Mouse (Mus musculus) testis, adult 2 months (tissue): Measurements from ENCODE around the gene Tbcel.

Experiments
- CTCF ChIP-seq: fragments of 200-500 bp; IDR thresholded peaks from 2 replicates; pipeline ENCODE4 v1.5.1; 2012; ENCODE audit warnings: low read depth, mild to moderate bottlenecking, inconsistent platforms, low read length, moderate library complexity; ENCODE audit not compliant: control insufficient read depth, insufficient read depth, insufficient replicate concordance
- POLR2A ChIP-seq: fragments of 200-500 bp; IDR thresholded peaks from 2 replicates; pipeline ENCODE4 v1.6.1; 2012; ENCODE audit warnings: low read depth, mild to moderate bottlenecking, inconsistent platforms, low read length, moderate library complexity; ENCODE audit not compliant: control insufficient read depth

DNA sequence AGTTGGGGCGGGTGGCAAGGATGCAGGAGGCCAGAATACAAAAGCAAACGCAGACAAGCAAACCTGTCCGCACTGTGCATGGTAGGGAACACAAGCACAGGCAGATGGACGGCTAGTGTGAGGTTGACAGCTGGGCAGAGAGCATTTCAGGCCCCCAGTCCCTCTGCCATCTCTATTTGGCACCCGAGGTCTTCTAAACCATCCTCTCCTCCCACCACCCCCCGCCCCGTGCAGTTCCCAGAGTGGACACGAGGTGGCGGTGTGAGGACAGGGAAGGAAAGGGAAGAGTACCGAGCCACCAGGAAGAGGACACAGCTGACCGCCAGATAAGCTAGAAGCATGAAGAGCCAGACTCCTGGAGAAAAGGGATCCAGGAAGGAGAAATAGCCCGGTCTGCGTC lies 42.5 kb upstream of the Tbcel start:
- TF ChIP-seq CTCF (peak; percentile 78), POLR2A (no peak)
